Mouse (Mus musculus) lung, adult 2 months (tissue): ENCODE data around the gene Nktr.

ENCODE experiments used
- CTCF ChIP-seq: fragments of 200-500 bp; IDR thresholded peaks from 2 replicates; pipeline ENCODE4 v1.5.1; 2011; ENCODE audit warnings: mild to moderate bottlenecking, low read length, control low read depth; ENCODE audit not compliant: insufficient read depth
- POLR2A ChIP-seq: fragments of 200-500 bp; IDR thresholded peaks from 2 replicates; pipeline ENCODE4 v1.6.1; 2011; ENCODE audit warnings: low read depth, mild to moderate bottlenecking, control low read depth, low read length, borderline replicate concordance; ENCODE audit errors: extremely low read depth

DNA sequence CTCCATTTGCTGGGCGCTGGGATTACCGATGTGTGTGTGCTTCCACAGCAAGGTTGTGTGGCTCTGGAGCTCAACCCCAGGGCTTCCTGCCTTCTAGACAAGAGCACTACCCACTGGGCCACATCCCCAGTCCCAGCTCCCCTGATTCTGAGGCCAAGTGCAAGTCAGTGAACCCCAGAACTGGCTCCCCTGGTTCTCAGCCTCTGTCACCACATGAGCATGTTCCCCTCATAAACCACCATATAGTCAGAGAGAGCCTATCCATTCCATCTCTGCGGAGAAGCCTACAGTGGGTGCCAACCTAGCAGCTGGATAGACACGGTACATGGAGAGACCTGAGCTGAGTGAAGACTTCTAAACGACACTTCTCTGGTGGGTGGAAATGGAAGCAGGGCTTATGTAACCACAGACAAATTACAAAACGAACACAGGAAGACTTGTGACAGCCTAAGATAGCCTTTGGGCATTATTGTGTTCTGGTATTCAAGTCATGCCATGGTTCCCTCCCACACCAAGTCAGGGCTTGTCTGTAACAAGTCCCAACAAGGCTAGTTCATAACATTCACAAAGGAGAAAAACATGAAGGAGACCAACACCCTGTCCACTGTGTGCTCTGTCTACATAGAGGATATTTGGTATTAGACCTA, 12.8 kb upstream of the Nktr start:
- TF ChIP-seq POLR2A, result no peak
- TF ChIP-seq CTCF, result no peak
